Mouse (Mus musculus) heart, embryonic 13.5 days (tissue): ENCODE measurements at regions not wholly inside any gene's neighbourhood (a gene's known extent, or its start where the extent isn't known, plus 50 kb on each side); places are given as distances from the start of the nearest gene placed in this dataset.
A peak's percentile ranks its signal among the peaks of the same experiment; 100 is the strongest.

Source experiments
- ATAC-seq: fragments of 200-750 bp; cut with Nextera tagmentation; 2 replicates; pipeline ENCODE4 v1.8.0; 2017; ENCODE audit warnings: moderate TSS enrichment; ENCODE audit not compliant: insufficient number of reproducible peaks, low FRiP score, low TSS enrichment; ENCODE audit errors: extremely low read depth
- H3K27ac ChIP-seq: fragments of 300-500 bp; sonication (generic); replicated peaks from 2 replicates; pipeline ENCODE4 v1.5.1; 2015; ENCODE audit warnings: moderate library complexity, mild to moderate bottlenecking, inconsistent platforms
- H3K27me3 ChIP-seq: fragments of 300-500 bp; sonication (generic); replicated peaks from 2 replicates; pipeline ENCODE4 v1.6.1; 2015; ENCODE audit warnings: mild to moderate bottlenecking, inconsistent platforms
- H3K36me3 ChIP-seq: fragments of 300-500 bp; sonication (generic); 2 replicates; pipeline ENCODE4 v1.6.1; 2015; ENCODE audit warnings: mild to moderate bottlenecking, inconsistent platforms
- H3K4me1 ChIP-seq: fragments of 300-500 bp; sonication (generic); 2 replicates; pipeline ENCODE4 v1.6.1; 2015; ENCODE audit warnings: inconsistent platforms
- H3K4me2 ChIP-seq: fragments of 300-500 bp; sonication (generic); 2 replicates; pipeline ENCODE4 v1.6.1; 2015; ENCODE audit warnings: inconsistent platforms, mild to moderate bottlenecking, moderate library complexity
- H3K4me3 ChIP-seq: fragments of 300-500 bp; sonication (generic); 2 replicates; pipeline ENCODE4 v1.5.1; 2015; ENCODE audit warnings: moderate library complexity, mild to moderate bottlenecking, inconsistent platforms
- H3K9ac ChIP-seq: fragments of 300-500 bp; sonication (generic); 2 replicates; pipeline ENCODE4 v1.6.1; 2015; ENCODE audit warnings: inconsistent platforms, mild to moderate bottlenecking, moderate library complexity
- H3K9me3 ChIP-seq: fragments of 300-500 bp; sonication (generic); 2 replicates; pipeline ENCODE4 v1.6.1; 2016; ENCODE audit warnings: inconsistent platforms
- WGBS: fragments of 180-500 bp; shearing (Covaris S2); methylation state at CpG from one replicate; pipeline ENCODE4 v1.1.7; 2015; ENCODE audit warnings: mixed read lengths; 5-methylcytosine and 5-hydroxymethylcytosine counted together

DNA sequence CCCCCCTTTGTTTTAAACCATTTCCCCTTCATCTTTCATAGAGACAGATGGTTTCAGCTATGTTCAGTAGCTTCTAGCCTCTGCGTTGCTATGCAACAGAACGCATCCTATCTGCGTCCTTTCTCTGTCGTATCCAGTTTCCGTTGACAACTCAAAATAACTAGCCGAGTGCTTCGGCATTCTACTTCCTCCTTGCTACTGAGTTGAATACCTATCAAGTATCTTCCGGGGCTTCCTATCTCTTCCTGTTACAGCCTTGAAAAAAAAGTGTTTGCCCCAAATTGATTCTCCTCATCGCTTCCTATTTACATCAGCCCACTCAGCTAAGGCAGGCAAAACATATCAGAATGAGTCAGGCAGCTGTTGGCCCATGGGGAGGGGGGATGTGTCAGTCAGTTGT, 114.5 kb upstream of the Nr5a2 start:
- H3K36me3 ChIP-seq, result no peaks in the 10 kb centered on the region
- H3K27ac ChIP-seq, result no peak overlapping the region
- peak overlapping the region; percentile 42 for H3K4me2 ChIP-seq
- no peak overlapping the region for H3K9ac ChIP-seq
- 11% methylated on average over 9 of the region's 9 CpGs for WGBS
- no peak for ATAC-seq
- H3K27me3 ChIP-seq, result no peaks in the 10 kb centered on the region
- 0 out of 2 replicates have a peak overlapping the region, but pooled peaks have one; percentile 16 for H3K4me3 ChIP-seq
- no peaks in the 10 kb centered on the region for H3K9me3 ChIP-seq
- H3K4me1 ChIP-seq, result peaks cover 22% of the 10 kb centered on the region

DNA sequence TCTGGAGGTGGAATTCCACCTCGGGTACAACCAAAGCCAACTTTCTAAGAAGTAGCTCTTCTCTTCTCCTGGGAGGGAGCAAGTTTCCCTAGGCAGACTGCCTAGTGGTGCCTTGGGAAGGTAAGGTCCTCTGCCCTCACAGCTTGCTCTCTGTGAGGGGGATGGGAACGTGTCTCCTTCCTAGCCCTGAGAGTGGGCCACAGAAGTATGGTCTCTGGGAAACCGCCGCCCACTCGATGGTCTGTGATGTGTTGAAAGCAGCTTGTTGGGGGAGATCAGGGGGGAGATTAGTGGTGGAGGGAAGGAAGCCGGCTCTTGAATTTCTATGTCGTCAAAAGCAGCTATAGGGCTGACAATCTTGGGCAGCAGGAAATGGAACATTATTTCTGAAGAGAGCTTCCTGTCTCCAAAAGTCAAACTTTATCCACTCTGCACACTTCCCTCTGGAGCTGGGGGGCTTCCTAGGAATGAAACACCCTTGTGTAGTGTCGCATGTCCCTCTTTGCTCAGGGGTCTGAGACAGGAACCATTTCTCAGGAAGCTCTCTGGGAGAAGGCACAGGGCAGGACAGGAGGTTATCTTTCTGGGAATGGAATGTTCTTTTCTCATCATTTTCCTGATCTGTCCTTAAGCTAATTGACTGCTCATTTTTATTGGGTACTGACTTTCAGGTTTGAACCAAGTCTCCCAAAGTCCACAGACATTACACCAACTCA, 113.8 kb upstream of the Nr5a2 start:
- no peak overlapping the region for H3K4me2 ChIP-seq
- H3K4me1 ChIP-seq, result peaks cover 14% of the 10 kb centered on the region
- no peak overlapping the region for H3K4me3 ChIP-seq
- WGBS, result 24% methylated on average over 8 of the region's 8 CpGs
- no peak overlapping the region for H3K9ac ChIP-seq
- 0 out of 2 replicates have a peak, but pooled peaks have one; percentile 14 for ATAC-seq
- H3K27ac ChIP-seq, result peak overlapping the region; percentile 8; the same call in 1 of the 2 replicates
- no peaks in the 10 kb centered on the region for H3K27me3 ChIP-seq
- no peaks in the 10 kb centered on the region for H3K9me3 ChIP-seq
- no peaks in the 10 kb centered on the region for H3K36me3 ChIP-seq

DNA sequence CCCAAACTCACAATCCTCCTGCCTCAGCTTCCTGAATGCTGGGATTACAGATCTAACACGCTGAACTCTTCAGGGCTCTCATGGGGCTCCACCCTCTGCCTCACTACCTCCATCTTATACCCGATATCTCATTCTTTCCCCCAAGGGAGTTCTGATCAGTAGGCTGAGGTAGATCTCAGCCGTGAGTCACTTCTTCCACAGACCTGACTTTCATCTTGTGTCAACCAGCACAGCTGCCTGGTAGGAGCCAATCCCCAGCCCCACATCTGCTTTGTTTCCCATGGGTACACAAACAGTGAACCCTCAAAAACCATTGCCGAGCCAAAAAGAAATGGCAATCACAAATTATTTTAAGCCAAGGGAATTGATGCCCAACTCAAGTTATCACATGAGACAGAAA, 100.7 kb upstream of the Nr5a2 start:
- Histone ChIP-seq H3K4me2 (no peak overlapping the region), H3K4me1 (no peaks in the 10 kb centered on the region), H3K9me3 (no peaks in the 10 kb centered on the region), H3K4me3 (no peak overlapping the region), H3K9ac (no peak overlapping the region), H3K27me3 (no peaks in the 10 kb centered on the region), H3K27ac (no peak overlapping the region), H3K36me3 (no peaks in the 10 kb centered on the region)
- WGBS, result 82% methylated on average over 4 of the region's 4 CpGs
- no peak for ATAC-seq

DNA sequence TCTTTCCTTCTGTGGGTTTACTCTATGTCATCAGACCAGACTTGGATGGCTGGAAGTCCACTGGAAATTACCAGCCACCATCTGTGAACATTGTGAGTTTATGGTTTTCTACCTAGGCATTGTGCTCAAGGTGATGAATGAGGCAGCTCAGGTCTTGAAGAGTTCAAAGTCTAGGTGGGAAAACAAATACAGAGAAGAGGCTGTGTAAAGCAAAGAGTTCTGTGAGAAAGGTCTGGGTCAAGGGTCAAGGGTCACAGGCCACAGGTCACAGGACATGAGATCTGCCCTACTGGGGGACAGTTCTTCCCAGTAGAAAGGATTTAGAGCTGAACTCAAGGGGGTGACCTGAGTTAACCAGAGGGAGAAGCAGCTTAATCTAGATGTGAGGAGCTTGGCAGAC, 92.9 kb upstream of the Nr5a2 start:
- Histone ChIP-seq H3K4me1 (no peaks in the 10 kb centered on the region), H3K9ac (no peak overlapping the region), H3K4me2 (no peak overlapping the region), H3K27me3 (no peaks in the 10 kb centered on the region), H3K9me3 (no peaks in the 10 kb centered on the region), H3K4me3 (no peak overlapping the region), H3K36me3 (no peaks in the 10 kb centered on the region), H3K27ac (no peak overlapping the region)
- no peak for ATAC-seq

DNA sequence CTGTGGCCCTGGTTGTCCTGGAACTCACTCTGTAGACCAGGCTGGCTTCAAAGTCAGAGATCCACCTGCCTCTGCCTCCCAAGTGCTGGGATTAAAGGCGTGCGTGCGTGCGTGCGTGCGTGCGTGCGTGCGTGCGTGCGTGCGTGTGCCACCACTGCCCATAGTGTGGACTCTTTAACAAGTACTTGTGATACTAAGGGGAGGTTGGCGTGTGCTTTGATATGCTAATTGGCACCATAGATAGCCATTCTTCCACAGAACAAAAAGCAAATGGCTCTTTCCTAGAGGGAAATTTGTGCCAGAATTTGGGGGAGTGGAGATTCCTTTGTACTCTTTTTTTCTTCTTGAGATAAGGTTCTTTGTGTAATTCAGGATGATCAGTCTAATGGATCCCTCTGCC, 91.3 kb upstream of the Nr5a2 start:
- H3K27ac ChIP-seq, result no peak overlapping the region
- H3K4me2 ChIP-seq, result no peak overlapping the region
- 95% methylated on average over 13 of the region's 13 CpGs for WGBS
- no peak for ATAC-seq
- no peak overlapping the region for H3K4me3 ChIP-seq
- no peaks in the 10 kb centered on the region for H3K27me3 ChIP-seq
- H3K9me3 ChIP-seq, result no peaks in the 10 kb centered on the region
- H3K9ac ChIP-seq, result no peak overlapping the region
- H3K4me1 ChIP-seq, result no peaks in the 10 kb centered on the region
- H3K36me3 ChIP-seq, result no peaks in the 10 kb centered on the region

DNA sequence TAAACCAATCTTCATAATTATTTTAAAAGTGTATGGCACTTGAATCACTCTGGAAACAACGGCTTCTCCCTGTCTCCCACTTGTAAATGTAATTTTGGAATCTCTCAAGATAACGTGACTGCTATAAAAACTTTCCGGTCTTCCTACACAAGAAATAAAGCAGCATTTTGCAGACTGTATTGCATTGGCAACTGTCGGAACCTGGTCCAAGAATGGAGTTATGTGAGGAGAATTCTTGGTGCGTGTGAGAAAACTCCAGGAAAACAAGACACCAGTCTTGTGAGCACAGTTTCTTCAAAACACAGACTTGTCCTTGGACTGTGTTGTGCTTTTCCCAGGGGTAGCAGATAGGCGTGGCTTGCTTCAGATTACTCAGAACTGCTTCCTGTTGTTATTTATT, 83.8 kb upstream of the Nr5a2 start:
- H3K4me2 ChIP-seq, result no peak overlapping the region
- H3K4me1 ChIP-seq, result no peaks in the 10 kb centered on the region
- no peaks in the 10 kb centered on the region for H3K27me3 ChIP-seq
- ATAC-seq, result no peak
- H3K9ac ChIP-seq, result no peak overlapping the region
- H3K36me3 ChIP-seq, result no peaks in the 10 kb centered on the region
- no peak overlapping the region for H3K4me3 ChIP-seq
- H3K9me3 ChIP-seq, result no peaks in the 10 kb centered on the region
- H3K27ac ChIP-seq, result no peak overlapping the region
- 70% methylated on average over 6 of the region's 6 CpGs for WGBS

DNA sequence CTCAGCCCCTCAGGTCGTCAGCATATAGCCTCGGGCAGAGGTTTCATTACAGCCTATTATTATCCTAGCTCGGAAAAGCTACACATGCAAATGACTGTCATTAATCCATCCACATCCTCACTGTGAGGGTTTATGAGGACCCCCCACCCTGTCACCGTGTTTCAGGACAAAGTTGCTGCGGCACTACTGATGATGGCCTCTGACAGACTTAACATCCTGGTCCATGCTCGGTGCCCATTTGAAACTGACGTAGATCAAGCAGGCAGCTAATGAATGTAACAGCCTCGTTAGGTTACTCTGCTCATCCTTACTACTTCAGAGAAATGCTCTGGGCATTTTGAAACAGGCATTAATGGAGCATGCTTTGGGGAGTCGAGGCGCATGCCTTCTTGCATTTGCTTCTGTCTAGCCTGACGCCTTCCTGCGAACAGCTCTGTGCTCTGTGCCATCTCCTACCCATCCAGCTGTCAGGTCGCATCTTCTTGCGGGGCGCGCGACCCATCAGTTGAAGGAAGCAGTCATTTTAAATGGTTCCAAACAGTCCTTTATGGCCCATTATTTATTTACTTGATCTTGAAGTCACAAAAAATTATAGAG, 82.3 kb upstream of the Nr5a2 start:
- Histone ChIP-seq H3K9ac (no peak overlapping the region), H3K4me3 (no peak overlapping the region), H3K27ac (no peak overlapping the region), H3K36me3 (no peaks in the 10 kb centered on the region), H3K27me3 (no peaks in the 10 kb centered on the region), H3K4me1 (no peaks in the 10 kb centered on the region), H3K9me3 (no peaks in the 10 kb centered on the region), H3K4me2 (no peak overlapping the region)
- ATAC-seq, result no peak
- 85% methylated on average over 17 of the region's 17 CpGs for WGBS

DNA sequence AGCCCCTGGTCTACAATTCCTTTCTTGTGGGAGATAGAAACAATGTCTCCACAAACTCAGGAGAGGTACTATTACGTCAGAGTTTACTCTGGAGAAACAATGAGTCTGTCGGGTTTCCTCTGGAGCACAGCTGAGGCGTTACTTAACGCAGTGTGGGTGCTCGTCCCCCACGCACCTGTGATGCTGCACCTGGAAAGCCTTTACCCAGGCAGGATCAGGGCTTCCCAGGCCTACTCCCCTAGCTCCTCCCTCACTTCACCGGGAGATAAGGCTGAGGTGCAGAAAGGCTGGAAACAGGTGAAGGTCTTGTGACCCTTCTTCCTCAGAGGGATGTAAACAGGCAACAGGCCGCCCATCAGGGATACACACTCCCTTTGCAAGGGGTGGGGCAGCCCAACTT, 80.7 kb upstream of the Nr5a2 start:
- Histone ChIP-seq H3K27ac (no peak overlapping the region), H3K4me2 (no peak overlapping the region), H3K4me1 (no peaks in the 10 kb centered on the region), H3K36me3 (no peaks in the 10 kb centered on the region), H3K27me3 (no peaks in the 10 kb centered on the region), H3K4me3 (no peak overlapping the region), H3K9me3 (no peaks in the 10 kb centered on the region), H3K9ac (no peak overlapping the region)
- ATAC-seq, result no peak
- WGBS, result 51% methylated on average over 8 of the region's 8 CpGs

DNA sequence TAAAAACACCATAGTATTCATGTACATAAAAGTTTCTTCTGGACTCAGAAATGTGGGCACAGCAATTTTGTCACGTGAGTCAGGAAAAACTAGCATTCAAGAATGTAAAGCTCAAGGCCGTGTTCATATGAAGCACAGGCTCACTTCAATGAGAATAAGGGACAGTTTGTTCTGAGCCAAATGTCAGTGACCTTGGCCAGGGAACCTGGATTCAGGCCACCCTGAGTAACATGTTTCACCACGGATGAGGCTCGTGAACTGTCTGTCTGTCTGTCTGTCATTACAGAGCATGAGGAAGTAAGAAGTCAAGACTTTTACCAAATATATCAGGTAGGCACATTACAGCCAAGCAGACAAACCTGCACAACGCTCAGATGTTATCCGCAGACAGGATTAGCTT, 74.3 kb upstream of the Nr5a2 start:
- Histone ChIP-seq H3K27me3 (no peaks in the 10 kb centered on the region), H3K4me1 (no peaks in the 10 kb centered on the region), H3K4me2 (no peak overlapping the region), H3K9me3 (no peaks in the 10 kb centered on the region), H3K36me3 (no peaks in the 10 kb centered on the region), H3K4me3 (no peak overlapping the region), H3K27ac (no peak overlapping the region), H3K9ac (no peak overlapping the region)
- WGBS, result 87% methylated on average over 6 of the region's 6 CpGs
- ATAC-seq, result no peak

DNA sequence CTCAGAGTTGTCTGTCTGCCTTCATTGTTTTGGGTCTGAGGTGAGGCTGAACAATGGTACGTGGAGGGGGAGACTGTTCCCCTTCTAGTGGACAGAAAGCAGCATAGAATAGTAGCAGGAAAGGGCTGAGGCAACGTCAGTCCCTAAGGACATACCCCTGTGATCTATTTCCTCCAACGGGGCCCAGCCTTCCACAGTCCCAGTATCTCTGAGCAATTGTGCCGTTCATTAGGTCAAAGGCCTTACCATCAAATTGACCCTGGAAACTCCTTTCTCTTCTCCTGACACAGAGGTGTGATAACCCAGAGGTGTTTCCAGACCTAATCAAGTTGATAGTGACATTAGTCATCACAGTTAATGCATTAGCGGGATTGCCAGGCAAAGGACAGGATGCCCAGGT, 73.4 kb upstream of the Nr5a2 start:
- H3K36me3 ChIP-seq, result no peaks in the 10 kb centered on the region

DNA sequence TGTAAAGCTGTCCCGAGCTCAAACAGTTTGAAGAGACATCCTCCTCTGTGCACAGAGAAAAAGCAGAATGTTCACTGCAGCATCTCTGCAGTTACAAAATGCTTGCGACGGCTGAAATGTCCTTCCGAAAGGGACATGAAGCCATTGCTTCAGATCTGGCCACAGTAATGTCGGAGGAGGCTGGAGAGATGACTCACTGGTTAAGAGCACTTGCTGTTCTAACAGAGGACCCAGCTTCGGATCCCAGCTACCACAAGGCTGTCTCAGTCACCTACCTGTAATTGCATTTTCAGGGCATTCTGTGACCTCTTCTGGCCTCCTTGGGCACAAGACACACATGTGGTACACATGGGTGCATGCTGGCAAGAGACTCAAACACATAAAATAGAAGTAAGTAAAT, 63.5 kb upstream of the Nr5a2 start:
- H3K4me3 ChIP-seq, result no peak overlapping the region
- H3K27me3 ChIP-seq, result no peaks in the 10 kb centered on the region
- 79% methylated on average over 6 of the region's 6 CpGs for WGBS
- no peaks in the 10 kb centered on the region for H3K36me3 ChIP-seq
- no peaks in the 10 kb centered on the region for H3K4me1 ChIP-seq
- no peak for ATAC-seq
- H3K4me2 ChIP-seq, result no peak overlapping the region
- H3K9ac ChIP-seq, result no peak overlapping the region
- no peaks in the 10 kb centered on the region for H3K9me3 ChIP-seq
- no peak overlapping the region for H3K27ac ChIP-seq

More for the DNA sequence above, 73.4 kb upstream of the Nr5a2 start:
- no peak overlapping the region for H3K27ac ChIP-seq
- ATAC-seq, result no peak
- no peaks in the 10 kb centered on the region for H3K9me3 ChIP-seq
- no peak overlapping the region for H3K9ac ChIP-seq
- no peak overlapping the region for H3K4me2 ChIP-seq
- no peak overlapping the region for H3K4me3 ChIP-seq
- no peaks in the 10 kb centered on the region for H3K4me1 ChIP-seq
- 54% methylated on average over 5 of the region's 5 CpGs for WGBS
- H3K27me3 ChIP-seq, result no peaks in the 10 kb centered on the region

DNA sequence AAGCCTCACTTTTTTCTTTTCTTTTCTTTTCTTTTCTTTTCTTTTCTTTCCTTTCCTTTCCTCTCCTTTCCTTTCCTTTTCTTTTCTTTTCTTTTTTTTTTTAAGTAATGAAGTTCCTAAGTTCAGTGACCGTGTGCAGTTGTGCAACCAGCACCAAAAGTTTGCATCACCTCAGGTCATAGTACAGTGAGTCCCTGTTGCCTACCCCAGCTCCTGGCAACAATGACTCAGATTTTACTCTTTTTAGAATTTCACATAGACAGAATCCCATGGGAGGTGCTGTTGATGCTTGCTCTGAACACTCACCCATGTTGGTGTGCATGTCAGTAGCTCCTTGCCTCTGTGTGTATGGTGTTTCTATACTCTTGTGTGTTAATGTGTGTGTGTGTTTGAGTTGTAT, 60.3 kb upstream of the Nr5a2 start:
- Histone ChIP-seq H3K4me3 (no peak overlapping the region), H3K4me2 (no peak overlapping the region), H3K9me3 (no peaks in the 10 kb centered on the region), H3K27ac (no peak overlapping the region), H3K27me3 (no peaks in the 10 kb centered on the region), H3K36me3 (no peaks in the 10 kb centered on the region), H3K9ac (no peak overlapping the region), H3K4me1 (no peaks in the 10 kb centered on the region)
- 68% methylated on average over 1 of the region's 1 CpGs for WGBS
- no peak for ATAC-seq
